Mouse (Mus musculus) erythroblast, embryonic 14.5 days (primary cell): Measurements from ENCODE around the gene Maats1.

Experiments
- GATA1 ChIP-seq: IDR thresholded peaks from 2 replicates; pipeline ENCODE4 v1.6.1; 2012; ENCODE audit warnings: low read length, inconsistent platforms, mixed read lengths
- TAL1 ChIP-seq: IDR thresholded peaks from 3 replicates; pipeline ENCODE4 v1.6.1; 2012; ENCODE audit warnings: low read length, inconsistent platforms, mixed read lengths

DNA sequence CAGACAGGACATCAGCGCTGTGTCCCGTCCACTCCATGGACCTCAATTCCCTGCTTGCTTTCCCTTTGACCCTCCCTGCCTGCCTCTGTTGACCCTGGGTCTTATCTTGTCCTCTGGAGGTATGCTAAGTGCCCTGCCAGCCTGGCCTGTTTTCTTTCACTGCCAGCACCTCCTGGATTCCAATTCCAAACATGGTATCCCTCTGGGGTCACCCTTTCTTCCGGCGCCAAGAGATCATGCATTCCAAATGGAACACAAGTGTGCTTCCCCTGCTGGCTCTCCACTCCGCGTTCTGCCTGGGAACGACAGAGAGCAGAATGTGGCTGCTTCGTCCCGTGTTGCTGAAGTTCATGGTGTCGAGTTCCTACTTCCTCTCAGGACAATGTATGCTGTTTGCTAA lies 20.0 kb upstream of the Maats1 start, which contains the start of gene Popdc2:
- TF ChIP-seq GATA1, result no peak
- no peak for TF ChIP-seq TAL1
